Mouse (Mus musculus): Measurements from ENCODE around the gene Gm10424.
"Not testable (repeated sequence)": the region's sequence is repeated elsewhere in the genome, so short reads cannot be mapped to it uniquely, and the experiment has no call there.

Gene Gm10424

GRCm38 (mm10) chr5:95272668-95273067 lies at the start of gene Gm10424:
Gene Gm10424, minus strand, starts transcription at chr5:95272768.
- not testable (repeated sequence) for H3K36me3 ChIP-seq (ENCODE audit: control insufficient read depth, insufficient read depth, low read length, poor library complexity, severe bottlenecking); H3K27me3 ChIP-seq (ENCODE audit: control insufficient read depth, insufficient read depth, low read length, poor library complexity, severe bottlenecking); DNase-seq (ENCODE audit: low read depth, low spot score)

- not testable (repeated sequence) for H3K27me3 ChIP-seq (ENCODE audit: control insufficient read depth, insufficient read depth, low read length, poor library complexity, severe bottlenecking)
Measured at GRCm38 (mm10) chr5:95305611-95306010, 33.0 kb upstream of the Gm10424 start, which contains the start of gene Gm3259. Gene Gm3259, plus strand, starts transcription at chr5:95305911.

More at GRCm38 (mm10) chr5:95305611-95306010, 33.0 kb upstream of the Gm10424 start, which contains the start of gene Gm3259:
- DNase-seq (ENCODE audit: low read depth, low spot score); H3K36me3 ChIP-seq (ENCODE audit: control insufficient read depth, insufficient read depth, low read length, poor library complexity, severe bottlenecking): not testable (repeated sequence)
